Mouse (Mus musculus): ENCODE measurements at regions not wholly inside any gene's neighbourhood (a gene's known extent, or its start where the extent isn't known, plus 50 kb on each side); places are given as distances from the start of the nearest gene placed in this dataset.

GRCm38 (mm10) chr2:170280733-170281132, 132.8 kb upstream of the Zfp217 start:
- Histone ChIP-seq H3K4me1 (replicated peaks; ENCODE audit: control insufficient read depth, insufficient read depth, low read length) (peaks cover 5% of the 10 kb centered on the region), H3K4me3 (replicated peaks; ENCODE audit: low read length) (no peak overlapping the region), H3K36me3 (ENCODE audit: control insufficient read depth, insufficient read depth) (no peaks in the 10 kb centered on the region), H3K27me3 (replicated peaks; ENCODE audit: control insufficient read depth, insufficient read depth, low read length) (no peaks in the 10 kb centered on the region), H3K27ac (ENCODE audit: low read length) (no peak overlapping the region), H3K9me3 (ENCODE audit: control insufficient read depth, low read length) (no peaks in the 10 kb centered on the region), H3K4me2 (ENCODE audit: low read length) (no peak overlapping the region), H3K9ac (replicated peaks; ENCODE audit: low read depth, low read length) (no peak overlapping the region)
- no peak for ATAC-seq
- 55% methylated on average over 6 of the region's 6 CpGs for WGBS

GRCm38 (mm10) chr2:170277896-170278295, 130.0 kb upstream of the Zfp217 start:
- H3K9ac ChIP-seq (replicated peaks; ENCODE audit: low read depth, low read length), result no peak overlapping the region
- H3K27me3 ChIP-seq (replicated peaks; ENCODE audit: control insufficient read depth, insufficient read depth, low read length), result no peaks in the 10 kb centered on the region
- 81% methylated on average over 8 of the region's 8 CpGs for WGBS
- no peak for ATAC-seq
- H3K4me3 ChIP-seq (replicated peaks; ENCODE audit: low read length), result no peak overlapping the region
- no peaks in the 10 kb centered on the region for H3K36me3 ChIP-seq (ENCODE audit: control insufficient read depth, insufficient read depth)
- H3K27ac ChIP-seq (ENCODE audit: low read length), result no peak overlapping the region
- H3K4me2 ChIP-seq (ENCODE audit: low read length), result no peak overlapping the region
- H3K4me1 ChIP-seq (replicated peaks; ENCODE audit: control insufficient read depth, insufficient read depth, low read length), result peaks cover 5% of the 10 kb centered on the region
- H3K9me3 ChIP-seq (ENCODE audit: control insufficient read depth, low read length), result no peaks in the 10 kb centered on the region

- WGBS, result 89% methylated on average over 18 of the region's 18 CpGs
- Histone ChIP-seq H3K27ac (ENCODE audit: low read length) (no peak overlapping the region), H3K9ac (replicated peaks; ENCODE audit: low read depth, low read length) (no peak overlapping the region), H3K4me1 (replicated peaks; ENCODE audit: control insufficient read depth, insufficient read depth, low read length) (peaks cover under 1% of the 10 kb centered on the region; the same call in 1 of the 2 replicates), H3K9me3 (ENCODE audit: control insufficient read depth, low read length) (no peaks in the 10 kb centered on the region), H3K4me2 (ENCODE audit: low read length) (no peak overlapping the region), H3K4me3 (replicated peaks; ENCODE audit: low read length) (no peak overlapping the region), H3K36me3 (ENCODE audit: control insufficient read depth, insufficient read depth) (no peaks in the 10 kb centered on the region), H3K27me3 (replicated peaks; ENCODE audit: control insufficient read depth, insufficient read depth, low read length) (no peaks in the 10 kb centered on the region)
- no peak for ATAC-seq
These were observed 129.4 kb upstream of the Zfp217 start for GRCm38 (mm10) chr2:170277182-170277767.

GRCm38 (mm10) chr2:170275687-170276086, 127.8 kb upstream of the Zfp217 start:
- Histone ChIP-seq H3K4me2 (ENCODE audit: low read length) (no peak overlapping the region), H3K4me3 (replicated peaks; ENCODE audit: low read length) (no peak overlapping the region), H3K27me3 (replicated peaks; ENCODE audit: control insufficient read depth, insufficient read depth, low read length) (no peaks in the 10 kb centered on the region), H3K9ac (replicated peaks; ENCODE audit: low read depth, low read length) (no peak overlapping the region), H3K9me3 (ENCODE audit: control insufficient read depth, low read length) (0 out of 2 replicates have a peak, but pooled peaks cover 2% of the 10 kb centered on the region), H3K27ac (ENCODE audit: low read length) (no peak overlapping the region), H3K36me3 (ENCODE audit: control insufficient read depth, insufficient read depth) (no peaks in the 10 kb centered on the region), H3K4me1 (replicated peaks; ENCODE audit: control insufficient read depth, insufficient read depth, low read length) (no peaks in the 10 kb centered on the region)
- WGBS, result 52% methylated on average over 4 of the region's 4 CpGs
- ATAC-seq, result no peak

GRCm38 (mm10) chr2:170269926-170270577, 122.1 kb upstream of the Zfp217 start:
- Histone ChIP-seq H3K9ac (replicated peaks; ENCODE audit: low read depth, low read length) (no peak overlapping the region), H3K9me3 (ENCODE audit: control insufficient read depth, low read length) (0 out of 2 replicates have a peak, but pooled peaks cover 2% of the 10 kb centered on the region), H3K4me2 (ENCODE audit: low read length) (no peak overlapping the region), H3K36me3 (ENCODE audit: control insufficient read depth, insufficient read depth) (no peaks in the 10 kb centered on the region), H3K27ac (ENCODE audit: low read length) (no peak overlapping the region), H3K4me3 (replicated peaks; ENCODE audit: low read length) (no peak overlapping the region), H3K4me1 (replicated peaks; ENCODE audit: control insufficient read depth, insufficient read depth, low read length) (peaks cover 5% of the 10 kb centered on the region; the same call in 1 of the 2 replicates), H3K27me3 (replicated peaks; ENCODE audit: control insufficient read depth, insufficient read depth, low read length) (no peaks in the 10 kb centered on the region)
- no peak for ATAC-seq
- 82% methylated on average over 11 of the region's 11 CpGs for WGBS

GRCm38 (mm10) chr2:170268080-170268479, 120.2 kb upstream of the Zfp217 start:
- Histone ChIP-seq H3K4me1 (replicated peaks; ENCODE audit: control insufficient read depth, insufficient read depth, low read length) (peaks cover 5% of the 10 kb centered on the region; the same call in 1 of the 2 replicates), H3K9me3 (ENCODE audit: control insufficient read depth, low read length) (0 out of 2 replicates have a peak, but pooled peaks cover 2% of the 10 kb centered on the region), H3K27ac (ENCODE audit: low read length) (no peak overlapping the region), H3K36me3 (ENCODE audit: control insufficient read depth, insufficient read depth) (no peaks in the 10 kb centered on the region), H3K27me3 (replicated peaks; ENCODE audit: control insufficient read depth, insufficient read depth, low read length) (no peaks in the 10 kb centered on the region), H3K4me3 (replicated peaks; ENCODE audit: low read length) (no peak overlapping the region), H3K9ac (replicated peaks; ENCODE audit: low read depth, low read length) (no peak overlapping the region), H3K4me2 (ENCODE audit: low read length) (no peak overlapping the region)
- WGBS, result 35% methylated on average over 8 of the region's 8 CpGs
- no peak for ATAC-seq

GRCm38 (mm10) chr2:170267152-170267551, 119.2 kb upstream of the Zfp217 start:
- H3K9ac ChIP-seq (replicated peaks; ENCODE audit: low read depth, low read length), result peak overlapping the region; percentile 33; the same call in 1 of the 2 replicates
- peak overlapping the region; percentile 20 for H3K4me3 ChIP-seq (replicated peaks; ENCODE audit: low read length)
- H3K27me3 ChIP-seq (replicated peaks; ENCODE audit: control insufficient read depth, insufficient read depth, low read length), result no peaks in the 10 kb centered on the region
- no peaks in the 10 kb centered on the region for H3K36me3 ChIP-seq (ENCODE audit: control insufficient read depth, insufficient read depth)
- ATAC-seq, result no peak
- H3K4me1 ChIP-seq (replicated peaks; ENCODE audit: control insufficient read depth, insufficient read depth, low read length), result peaks cover 5% of the 10 kb centered on the region; the same call in 1 of the 2 replicates
- H3K4me2 ChIP-seq (ENCODE audit: low read length), result peak overlapping the region; percentile 33
- 3% methylated on average over 12 of the region's 12 CpGs for WGBS
- H3K9me3 ChIP-seq (ENCODE audit: control insufficient read depth, low read length), result 0 out of 2 replicates have a peak, but pooled peaks cover 2% of the 10 kb centered on the region
- no peak overlapping the region for H3K27ac ChIP-seq (ENCODE audit: low read length)

- Histone ChIP-seq H3K4me2 (ENCODE audit: low read length) (peak overlapping the region; percentile 33), H3K27ac (ENCODE audit: low read length) (no peak overlapping the region), H3K27me3 (replicated peaks; ENCODE audit: control insufficient read depth, insufficient read depth, low read length) (no peaks in the 10 kb centered on the region), H3K4me1 (replicated peaks; ENCODE audit: control insufficient read depth, insufficient read depth, low read length) (peaks cover 5% of the 10 kb centered on the region; the same call in 1 of the 2 replicates), H3K9me3 (ENCODE audit: control insufficient read depth, low read length) (no peaks in the 10 kb centered on the region), H3K36me3 (ENCODE audit: control insufficient read depth, insufficient read depth) (no peaks in the 10 kb centered on the region), H3K4me3 (replicated peaks; ENCODE audit: low read length) (peak overlapping the region; percentile 20), H3K9ac (replicated peaks; ENCODE audit: low read depth, low read length) (no peak overlapping the region; the same call in 1 of the 2 replicates)
- ATAC-seq, result peak; percentile 18; the same call in 1 of the 2 replicates
- WGBS, result 6% methylated on average over 16 of the region's 16 CpGs
These were observed 118.7 kb upstream of the Zfp217 start for GRCm38 (mm10) chr2:170266407-170267101.

- H3K9me3 ChIP-seq (ENCODE audit: control insufficient read depth, low read length), result no peaks in the 10 kb centered on the region
- H3K36me3 ChIP-seq (ENCODE audit: control insufficient read depth, insufficient read depth), result no peaks in the 10 kb centered on the region
- H3K27me3 ChIP-seq (replicated peaks; ENCODE audit: control insufficient read depth, insufficient read depth, low read length), result no peaks in the 10 kb centered on the region
- no peak for ATAC-seq
- H3K4me1 ChIP-seq (replicated peaks; ENCODE audit: control insufficient read depth, insufficient read depth, low read length), result peaks cover 5% of the 10 kb centered on the region; the same call in 1 of the 2 replicates
- no peak overlapping the region for H3K27ac ChIP-seq (ENCODE audit: low read length)
- no peak overlapping the region for H3K9ac ChIP-seq (replicated peaks; ENCODE audit: low read depth, low read length)
- WGBS, result 71% methylated on average over 4 of the region's 4 CpGs
- H3K4me2 ChIP-seq (ENCODE audit: low read length), result no peak overlapping the region
- H3K4me3 ChIP-seq (replicated peaks; ENCODE audit: low read length), result no peak overlapping the region
These were observed 115.7 kb upstream of the Zfp217 start for GRCm38 (mm10) chr2:170263594-170263993.

All from forebrain, embryonic 16.5 days (tissue).